Mouse (Mus musculus) heart, adult 8-10 months (tissue): ENCODE results near the gene Atp1b1. TPM values are rescaled to one million over a fixed set of nuclear protein-coding genes. Genes with fewer than 3 reads are reported as not detected.

Experiments
- DNase-seq: peaks from one replicate; pipeline ENCODE4 v3.0.0; 2022; ENCODE audit warnings: low spot score
- total RNA-seq, 4 experiments: library from RNA; stranded (reverse); gene quantifications; 2 replicates each; pipeline ENCODE4 v1.2.4; 2022

Atp1b1 gene
- total RNA-seq, 4 experiments from 2014 or later: 315 to 378 (median 343) TPM

GRCm38 (mm10) chr1:164440708-164441407 is 17.3 kb downstream of the Atp1b1 start:
- no peak for DNase-seq

GRCm38 (mm10) chr1:164440230-164440629 is 17.9 kb downstream of the Atp1b1 start:
- no peak for DNase-seq

- DNase-seq: no peak
Measured at GRCm38 (mm10) chr1:164436749-164437148, 21.4 kb downstream of the Atp1b1 start.

- no peak for DNase-seq
Measured at GRCm38 (mm10) chr1:164434049-164434448, 24.1 kb downstream of the Atp1b1 start.

- DNase-seq: no peak
Measured at GRCm38 (mm10) chr1:164432649-164433048, 25.5 kb downstream of the Atp1b1 start.

- no peak for DNase-seq
Measured at GRCm38 (mm10) chr1:164428644-164429043, 29.5 kb downstream of the Atp1b1 start.

- DNase-seq: no peak
Measured at GRCm38 (mm10) chr1:164427777-164428176, 30.4 kb downstream of the Atp1b1 start.

- no peak for DNase-seq
Measured at GRCm38 (mm10) chr1:164426227-164426626, 31.9 kb downstream of the Atp1b1 start.

GRCm38 (mm10) chr1:164420623-164421354 is 37.4 kb downstream of the Atp1b1 start:
- DNase-seq: no peak

- DNase-seq: no peak
Measured at GRCm38 (mm10) chr1:164419401-164419800, 38.8 kb downstream of the Atp1b1 start.

- no peak for DNase-seq
Measured at GRCm38 (mm10) chr1:164418320-164418719, 39.8 kb downstream of the Atp1b1 start.

GRCm38 (mm10) chr1:164417604-164418003 is 40.6 kb downstream of the Atp1b1 start:
- no peak for DNase-seq

GRCm38 (mm10) chr1:164416692-164417394 is 41.3 kb downstream of the Atp1b1 start:
- DNase-seq: no peak

GRCm38 (mm10) chr1:164415347-164415751 is 42.8 kb downstream of the Atp1b1 start:
- no peak for DNase-seq

GRCm38 (mm10) chr1:164413608-164414007 is 44.5 kb downstream of the Atp1b1 start:
- no peak for DNase-seq

GRCm38 (mm10) chr1:164412906-164413305 is 45.2 kb downstream of the Atp1b1 start:
- no peak for DNase-seq

- DNase-seq: no peak
Measured at GRCm38 (mm10) chr1:164411306-164411705, 46.8 kb downstream of the Atp1b1 start.

- no peak for DNase-seq
Measured at GRCm38 (mm10) chr1:164408655-164409054, 49.5 kb downstream of the Atp1b1 start.

GRCm38 (mm10) chr1:164406506-164406905 is 51.6 kb downstream of the Atp1b1 start:
- no peak for DNase-seq

- DNase-seq: peak; percentile 66
Measured at GRCm38 (mm10) chr1:164405385-164405802, 52.8 kb downstream of the Atp1b1 start.

- DNase-seq: no peak
Measured at GRCm38 (mm10) chr1:164399578-164399977, 58.6 kb downstream of the Atp1b1 start.

- no peak for DNase-seq
Measured at GRCm38 (mm10) chr1:164397672-164398071, 60.5 kb downstream of the Atp1b1 start.
